Mouse (Mus musculus): ENCODE measurements around the gene Kcnj5. TPM values are rescaled to one million over a fixed set of nuclear protein-coding genes. Genes with fewer than 3 reads are reported as not detected.
A peak's percentile ranks its signal among the peaks of the same experiment; 100 is the strongest.

Gene Kcnj5
- polyA plus RNA-seq, 1 experiment from 2014 or later: 0.20 TPM

DNA sequence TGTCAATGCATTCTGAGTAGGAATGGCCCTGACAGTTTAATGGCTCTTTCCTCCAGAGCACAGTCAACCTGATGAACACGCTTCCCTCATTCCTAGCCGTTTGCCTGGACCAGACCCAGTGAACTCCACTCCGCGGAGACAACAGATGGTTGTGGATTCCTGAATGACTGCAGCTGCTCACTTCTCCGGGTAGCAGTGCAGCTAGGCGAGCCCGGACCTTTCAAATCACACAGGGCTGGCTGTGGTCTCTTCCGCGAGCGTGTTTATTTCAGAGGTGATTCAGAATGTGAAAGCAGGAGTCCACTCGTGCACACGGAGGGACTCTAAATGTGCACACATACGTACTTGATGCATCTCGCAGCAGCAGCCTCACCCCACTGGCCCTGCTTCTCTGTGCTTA, 32.4 kb downstream of the Kcnj5 start:
- Histone ChIP-seq H3K4me3 (ENCODE audit: low read depth, low read length) (no peak overlapping the region), H3K4me1 (ENCODE audit: control insufficient read depth, insufficient read depth, low read length) (0 out of 2 replicates have a peak, but pooled peaks cover 5% of the 10 kb centered on the region), H3K9ac (replicated peaks; ENCODE audit: low read depth, low read length) (no peak overlapping the region), H3K27me3 (ENCODE audit: control insufficient read depth, insufficient read depth, low read length) (no peaks in the 10 kb centered on the region), H3K9me3 (ENCODE audit: control insufficient read depth, low read length) (no peaks in the 10 kb centered on the region), H3K36me3 (ENCODE audit: control insufficient read depth, insufficient read depth, low read length) (no peaks in the 10 kb centered on the region), H3K27ac (ENCODE audit: low read depth, low read length) (no peak overlapping the region), H3K4me2 (ENCODE audit: low read depth, low read length) (no peak overlapping the region)
- peak; percentile 69; the same call in 1 of the 2 replicates for ATAC-seq (ENCODE audit: low read depth)
- WGBS: 34% methylated on average over 14 of the region's 14 CpGs

DNA sequence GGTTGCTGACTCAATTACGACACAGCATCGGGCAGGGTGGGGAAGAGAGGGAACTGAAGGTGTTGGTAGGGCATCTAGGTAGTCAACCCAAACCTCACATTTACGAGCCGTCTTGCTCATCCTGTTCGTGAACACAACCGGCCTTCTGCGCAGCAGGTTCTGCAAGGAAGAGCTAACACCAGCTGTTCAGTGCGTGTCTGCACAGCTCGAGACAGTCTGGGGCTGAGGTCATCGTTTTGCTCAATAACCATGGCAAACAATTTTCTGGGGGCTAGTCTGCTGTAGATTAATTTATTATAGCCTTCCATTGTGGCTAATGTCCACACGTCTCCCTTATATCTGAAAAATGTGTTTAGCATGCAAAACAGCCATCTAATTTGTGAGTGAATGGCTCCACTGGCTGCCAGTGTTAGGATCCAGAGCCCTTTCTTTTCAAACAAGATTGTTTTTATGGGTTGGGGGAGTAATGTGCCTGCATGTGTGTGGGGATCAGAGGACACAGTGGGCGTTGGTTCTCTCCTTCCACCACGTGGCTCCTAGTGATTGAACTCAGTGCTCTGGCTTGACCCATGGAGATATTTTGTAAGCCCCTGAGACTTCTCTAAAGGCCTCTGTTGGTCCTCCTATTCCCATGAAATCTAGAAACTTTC, 41.5 kb downstream of the Kcnj5 start:
- Histone ChIP-seq H3K4me1 (ENCODE audit: control insufficient read depth, insufficient read depth, low read length) (0 out of 2 replicates have a peak, but pooled peaks cover 2% of the 10 kb centered on the region), H3K27ac (ENCODE audit: low read depth, low read length) (no peak overlapping the region), H3K36me3 (ENCODE audit: control insufficient read depth, insufficient read depth, low read length) (no peaks in the 10 kb centered on the region), H3K4me3 (ENCODE audit: low read depth, low read length) (no peak overlapping the region), H3K9ac (replicated peaks; ENCODE audit: low read depth, low read length) (no peak overlapping the region), H3K9me3 (ENCODE audit: control insufficient read depth, low read length) (no peaks in the 10 kb centered on the region), H3K4me2 (ENCODE audit: low read depth, low read length) (no peak overlapping the region), H3K27me3 (ENCODE audit: control insufficient read depth, insufficient read depth, low read length) (no peaks in the 10 kb centered on the region)
- 38% methylated on average over 13 of the region's 13 CpGs for WGBS
- ATAC-seq (ENCODE audit: low read depth): peak; percentile 86; the same call in 1 of the 2 replicates

DNA sequence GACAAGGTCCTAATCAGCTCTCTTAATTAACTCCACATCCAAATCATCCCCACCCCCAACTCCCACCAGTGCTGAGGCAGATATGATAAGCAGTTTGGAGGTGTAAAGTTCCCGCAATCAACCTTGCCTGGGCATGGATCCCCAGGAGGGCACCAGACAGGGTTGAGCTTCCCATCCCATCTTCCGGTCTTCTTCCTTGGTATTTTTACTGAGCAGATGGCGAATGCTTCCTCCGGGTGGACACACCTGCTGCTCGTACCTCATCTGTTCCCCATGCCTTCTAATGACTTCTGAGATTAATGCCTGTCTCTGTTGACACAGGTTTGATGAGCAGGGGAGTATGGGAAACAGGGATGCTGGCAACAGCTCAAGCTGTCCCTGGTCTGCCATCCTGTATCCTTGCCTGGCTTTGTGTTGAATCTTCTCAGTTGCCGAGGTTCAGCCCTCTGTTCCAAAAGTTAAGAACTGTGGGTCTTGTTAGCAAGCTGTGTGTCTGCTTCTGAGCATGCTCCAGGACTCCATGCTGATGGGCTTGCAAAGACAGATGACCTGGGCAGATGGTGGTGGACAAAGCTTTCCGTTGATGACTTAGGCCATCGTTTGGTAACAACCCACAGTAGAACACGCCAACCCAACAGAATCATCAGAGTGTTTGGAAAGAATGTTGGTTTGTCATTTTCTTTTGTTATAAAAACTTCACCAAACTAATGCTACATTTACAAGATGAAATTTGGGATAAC, 48.9 kb downstream of the Kcnj5 start:
- Histone ChIP-seq H3K4me1 (ENCODE audit: control insufficient read depth, insufficient read depth, low read length) (no peaks in the 10 kb centered on the region), H3K9ac (replicated peaks; ENCODE audit: low read depth, low read length) (no peak overlapping the region), H3K9me3 (ENCODE audit: control insufficient read depth, low read length) (no peaks in the 10 kb centered on the region), H3K27ac (ENCODE audit: low read depth, low read length) (no peak overlapping the region), H3K4me2 (ENCODE audit: low read depth, low read length) (no peak overlapping the region), H3K27me3 (ENCODE audit: control insufficient read depth, insufficient read depth, low read length) (no peaks in the 10 kb centered on the region), H3K36me3 (ENCODE audit: control insufficient read depth, insufficient read depth, low read length) (no peaks in the 10 kb centered on the region), H3K4me3 (ENCODE audit: low read depth, low read length) (no peak overlapping the region)
- WGBS: 75% methylated on average over 9 of the region's 9 CpGs
- no peak for ATAC-seq (ENCODE audit: low read depth)

DNA sequence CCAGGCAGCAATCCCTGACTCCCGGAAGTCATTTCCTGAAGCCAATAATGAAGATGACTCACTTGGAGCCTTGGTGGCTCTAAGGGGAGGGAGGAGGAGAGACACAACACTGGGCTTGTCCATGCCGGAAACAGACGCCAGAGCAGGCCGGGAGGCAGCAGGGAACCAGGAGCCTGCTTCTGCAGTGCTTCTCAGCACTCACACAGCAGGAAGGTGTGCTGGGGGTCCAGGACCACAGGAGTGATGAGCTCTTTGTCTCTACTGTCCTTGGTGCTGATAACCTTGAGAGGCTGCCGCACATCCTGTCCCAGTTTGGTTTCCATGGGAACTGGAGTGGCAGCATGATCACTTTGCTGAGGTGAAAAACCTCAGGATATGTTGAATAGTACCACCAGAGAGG, 51.5 kb downstream of the Kcnj5 start:
- Histone ChIP-seq H3K4me1 (ENCODE audit: control insufficient read depth, insufficient read depth, low read length) (no peaks in the 10 kb centered on the region), H3K4me3 (ENCODE audit: low read depth, low read length) (no peak overlapping the region), H3K4me2 (ENCODE audit: low read depth, low read length) (no peak overlapping the region), H3K27ac (ENCODE audit: low read depth, low read length) (no peak overlapping the region), H3K36me3 (ENCODE audit: control insufficient read depth, insufficient read depth, low read length) (no peaks in the 10 kb centered on the region), H3K9me3 (ENCODE audit: control insufficient read depth, low read length) (no peaks in the 10 kb centered on the region), H3K9ac (replicated peaks; ENCODE audit: low read depth, low read length) (no peak overlapping the region), H3K27me3 (ENCODE audit: control insufficient read depth, insufficient read depth, low read length) (no peaks in the 10 kb centered on the region)
- ATAC-seq (ENCODE audit: low read depth): peak; percentile 24; the same call in 1 of the 2 replicates
- 14% methylated on average over 5 of the region's 5 CpGs for WGBS

DNA sequence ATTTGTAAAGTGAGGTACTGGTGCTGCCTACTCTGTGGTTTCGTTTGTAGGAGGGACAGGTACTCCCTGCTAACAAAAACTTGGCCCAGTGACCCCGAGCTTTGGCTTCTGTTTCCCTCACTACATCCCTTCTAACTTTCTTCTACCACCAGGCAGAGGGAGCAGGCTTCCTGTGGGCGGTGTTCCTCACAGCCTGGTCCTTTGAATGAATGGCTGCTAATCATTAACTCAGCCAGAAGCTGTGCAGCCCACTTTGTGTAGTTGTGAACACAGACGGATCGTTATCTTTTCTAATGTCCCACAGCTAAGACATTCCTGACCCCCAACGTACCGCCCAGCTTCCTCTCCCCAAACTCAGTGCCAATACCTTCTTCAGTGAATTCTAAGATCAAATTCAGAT, 52.5 kb downstream of the Kcnj5 start:
- no peak overlapping the region for H3K27ac ChIP-seq (ENCODE audit: low read depth, low read length)
- H3K4me1 ChIP-seq (ENCODE audit: control insufficient read depth, insufficient read depth, low read length): no peaks in the 10 kb centered on the region
- no peaks in the 10 kb centered on the region for H3K9me3 ChIP-seq (ENCODE audit: control insufficient read depth, low read length)
- H3K4me2 ChIP-seq (ENCODE audit: low read depth, low read length): no peak overlapping the region
- WGBS: 15% methylated on average over 7 of the region's 7 CpGs
- no peak overlapping the region for H3K4me3 ChIP-seq (ENCODE audit: low read depth, low read length)
- H3K9ac ChIP-seq (replicated peaks; ENCODE audit: low read depth, low read length): no peak overlapping the region
- H3K27me3 ChIP-seq (ENCODE audit: control insufficient read depth, insufficient read depth, low read length): no peaks in the 10 kb centered on the region
- ATAC-seq (ENCODE audit: low read depth): no peak
- H3K36me3 ChIP-seq (ENCODE audit: control insufficient read depth, insufficient read depth, low read length): no peaks in the 10 kb centered on the region

GRCm38 (mm10) chr9:32283591-32283990, 60.6 kb downstream of the Kcnj5 start:
- Histone ChIP-seq H3K4me2 (ENCODE audit: low read depth, low read length) (no peak overlapping the region), H3K9me3 (ENCODE audit: control insufficient read depth, low read length) (no peaks in the 10 kb centered on the region), H3K36me3 (ENCODE audit: control insufficient read depth, insufficient read depth, low read length) (no peaks in the 10 kb centered on the region), H3K27ac (ENCODE audit: low read depth, low read length) (no peak overlapping the region), H3K9ac (replicated peaks; ENCODE audit: low read depth, low read length) (no peak overlapping the region), H3K4me3 (ENCODE audit: low read depth, low read length) (no peak overlapping the region), H3K4me1 (ENCODE audit: control insufficient read depth, insufficient read depth, low read length) (no peaks in the 10 kb centered on the region), H3K27me3 (ENCODE audit: control insufficient read depth, insufficient read depth, low read length) (no peaks in the 10 kb centered on the region)
- no peak for ATAC-seq (ENCODE audit: low read depth)
- WGBS: 85% methylated on average over 5 of the region's 5 CpGs

- H3K9me3 ChIP-seq (ENCODE audit: control insufficient read depth, low read length): no peaks in the 10 kb centered on the region
- 90% methylated on average over 5 of the region's 5 CpGs for WGBS
- no peak for ATAC-seq (ENCODE audit: low read depth)
- H3K27me3 ChIP-seq (ENCODE audit: control insufficient read depth, insufficient read depth, low read length): no peaks in the 10 kb centered on the region
- H3K4me2 ChIP-seq (ENCODE audit: low read depth, low read length): no peak overlapping the region
- no peak overlapping the region for H3K9ac ChIP-seq (replicated peaks; ENCODE audit: low read depth, low read length)
- no peaks in the 10 kb centered on the region for H3K36me3 ChIP-seq (ENCODE audit: control insufficient read depth, insufficient read depth, low read length)
- H3K4me1 ChIP-seq (ENCODE audit: control insufficient read depth, insufficient read depth, low read length): no peaks in the 10 kb centered on the region
- H3K4me3 ChIP-seq (ENCODE audit: low read depth, low read length): no peak overlapping the region
- no peak overlapping the region for H3K27ac ChIP-seq (ENCODE audit: low read depth, low read length)
Measured at GRCm38 (mm10) chr9:32280456-32280855, 63.7 kb downstream of the Kcnj5 start.

DNA sequence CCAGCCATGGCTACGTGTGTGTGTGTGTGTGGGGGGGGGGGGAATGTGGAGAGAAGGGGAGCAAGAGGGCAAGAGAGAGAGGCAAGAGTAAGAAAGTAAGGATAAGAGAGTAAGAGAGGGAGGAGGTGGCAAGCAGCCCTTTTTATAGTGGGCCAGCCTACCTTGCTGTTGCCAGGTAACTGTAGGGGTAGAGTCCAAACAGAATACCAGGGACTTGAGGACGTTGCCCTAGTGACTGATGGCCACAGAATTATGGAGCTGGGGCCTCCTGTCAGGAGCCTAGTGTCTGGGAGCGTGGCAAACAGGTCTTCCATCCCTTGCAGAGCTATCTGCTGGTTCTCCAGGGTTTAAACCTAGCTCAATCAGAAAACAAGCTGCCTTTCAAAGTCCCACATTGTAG, 64.4 kb downstream of the Kcnj5 start:
- Histone ChIP-seq H3K9ac (replicated peaks; ENCODE audit: low read depth, low read length) (no peak overlapping the region), H3K4me3 (ENCODE audit: low read depth, low read length) (no peak overlapping the region), H3K36me3 (ENCODE audit: control insufficient read depth, insufficient read depth, low read length) (no peaks in the 10 kb centered on the region), H3K9me3 (ENCODE audit: control insufficient read depth, low read length) (no peaks in the 10 kb centered on the region), H3K27ac (ENCODE audit: low read depth, low read length) (no peak overlapping the region), H3K27me3 (ENCODE audit: control insufficient read depth, insufficient read depth, low read length) (no peaks in the 10 kb centered on the region), H3K4me1 (ENCODE audit: control insufficient read depth, insufficient read depth, low read length) (no peaks in the 10 kb centered on the region), H3K4me2 (ENCODE audit: low read depth, low read length) (no peak overlapping the region)
- 57% methylated on average over 3 of the region's 3 CpGs for WGBS
- no peak for ATAC-seq (ENCODE audit: low read depth)

- Histone ChIP-seq H3K4me2 (ENCODE audit: low read depth, low read length) (no peak overlapping the region), H3K36me3 (ENCODE audit: control insufficient read depth, insufficient read depth, low read length) (no peaks in the 10 kb centered on the region), H3K4me3 (ENCODE audit: low read depth, low read length) (no peak overlapping the region), H3K27me3 (ENCODE audit: control insufficient read depth, insufficient read depth, low read length) (no peaks in the 10 kb centered on the region), H3K4me1 (ENCODE audit: control insufficient read depth, insufficient read depth, low read length) (no peaks in the 10 kb centered on the region), H3K9ac (replicated peaks; ENCODE audit: low read depth, low read length) (no peak overlapping the region), H3K9me3 (ENCODE audit: control insufficient read depth, low read length) (no peaks in the 10 kb centered on the region), H3K27ac (ENCODE audit: low read depth, low read length) (no peak overlapping the region)
- WGBS: 89% methylated on average over 5 of the region's 5 CpGs
- ATAC-seq (ENCODE audit: low read depth): no peak
Measured at GRCm38 (mm10) chr9:32278052-32278451, 66.1 kb downstream of the Kcnj5 start.
